Comparison of ENCODE assay signal across 8 mouse cellular contexts in genomic region chr1:36065761-36066150, GRCm38 (mm10). TPM values are rescaled to one million over a fixed set of nuclear protein-coding genes. Genes with fewer than 3 reads are reported as not detected.
DNase-seq lines count a peak whose midpoint lies in the region; ATAC-seq and TF ChIP-seq lines count a peak whose summit lies in the region.

No protein-coding gene starts in this region.

- peak overlapping the region; percentile 87 for H3K27ac ChIP-seq in gastrocnemius, adult 2 months
- H3K27ac ChIP-seq in limb, embryonic 14.5 days (replicated peaks; ENCODE audit: low read depth, low read length) = no peak overlapping the region

- intact Hi-C loops in gastrocnemius, adult 2 months (cut with DNase I) = loop anchor here (5.0 to 10.0 kb wide), 2 partner anchors 188 to 231 kb away; no protein-coding TSS in a partner anchor

- H3K4me2 ChIP-seq in limb, embryonic 14.5 days (replicated peaks; ENCODE audit: low read depth, low read length, severe bottlenecking) = peak overlapping the region; percentile 46

- H3K27me3 ChIP-seq in limb, embryonic 14.5 days (ENCODE audit: control insufficient read depth, insufficient read depth, low read length) = no peaks in the 10 kb centered on the region

- no peak overlapping the region for H3K9ac ChIP-seq in limb, embryonic 14.5 days (ENCODE audit: low read depth, low read length, severe bottlenecking)

- no peak for TF ChIP-seq POLR2A in limb, embryonic 14.5 days (IDR thresholded peaks at IDR 0.05; ENCODE audit: borderline replicate concordance, extremely low read depth, insufficient read depth, insufficient read length)

- TF ChIP-seq CTCF in gastrocnemius, adult 2 months (IDR thresholded peaks at IDR 0.05) = no peak

- H3K9me3 ChIP-seq in limb, embryonic 14.5 days (ENCODE audit: control insufficient read depth, low read length) = no peaks in the 10 kb centered on the region

- peaks cover 35% of the 10 kb centered on the region for H3K4me1 ChIP-seq in limb, embryonic 14.5 days (ENCODE audit: control insufficient read depth, insufficient read depth, low read length)

- H3K4me3 ChIP-seq in gastrocnemius, adult 2 months = peak overlapping the region; percentile 71
- no peak overlapping the region for H3K4me3 ChIP-seq in limb, embryonic 14.5 days (replicated peaks; ENCODE audit: low read length)

- no peak for ATAC-seq in limb, embryonic 14.5 days (ENCODE audit: low FRiP score, low read depth)
- ATAC-seq in frontal cortex, adult (ENCODE audit: low TSS enrichment) = no peak

- 56% methylated on average over 9 of the region's 9 CpGs for WGBS in limb, embryonic 14.5 days

- H3K36me3 ChIP-seq in limb, embryonic 14.5 days (ENCODE audit: control insufficient read depth, insufficient read depth, low read length) = no peaks in the 10 kb centered on the region

- no peak for DNase-seq in gastrocnemius, adult 2 months
- DNase-seq in gastrocnemius, postnatal 25 days = no peak
- peak; percentile 20 for DNase-seq in thymus, postnatal 4 days
- DNase-seq in thymus, postnatal 0 days (ENCODE audit: low spot score) = no peak
- no peak for DNase-seq in limb, embryonic 14.5 days (ENCODE audit: low spot score)
- no peak for DNase-seq in adrenal gland, adult (ENCODE audit: inconsistent age in 2 of 2, low spot score in 1 of 2)
- DNase-seq in spleen, adult 18-20 months = no peak

RNA-seq across cellular contexts. Expression of gene Hs6st1, which starts 2.4 kb away (rescaled TPM):
- total RNA-seq in gastrocnemius, adult 2 months (2021) = 10 to 100 TPM; 20.7 to 22.0 TPM
- 10 to 100 TPM; 20.0 to 20.8 TPM for total RNA-seq in gastrocnemius, postnatal 25 days (2021)
- 11.5 and 14.5 TPM in 2 replicates for polyA plus RNA-seq in thymus, postnatal 0 days (2015; fragmentation: Nextera tagmentation; extraction: Ambion mirVana)
- polyA plus RNA-seq in limb, embryonic 14.5 days (2012; rRNA removed) = 50.5 and 63.4 TPM in 2 replicates
- 14.9 and 19.3 TPM in 2 replicates for polyA plus RNA-seq in limb, embryonic 14.5 days (2014; fragmentation: Nextera tagmentation; extraction: Ambion mirVana)
